Mouse (Mus musculus) cerebellum, postnatal 14 days (tissue): ENCODE results near the gene Timm50.

ENCODE experiments used
- DNase-seq, 2 experiments: peaks; one replicate each; pipeline ENCODE4 v3.0.0; 2021; ENCODE audit warnings: mixed read lengths in 2 of 2

Gene Timm50

GRCm38 (mm10) chr7:28321974-28322720 is 10.3 kb upstream of the Timm50 start:
- no peak for DNase-seq

- DNase-seq: no peak
Observed at GRCm38 (mm10) chr7:28318714-28319113, 6.8 kb upstream of the Timm50 start.

GRCm38 (mm10) chr7:28318036-28318435 is 6.2 kb upstream of the Timm50 start:
- DNase-seq: no peak

GRCm38 (mm10) chr7:28311151-28311925 is 534 bp downstream of the Timm50 start:
- DNase-seq: peak in 1 of 2 experiments; percentile 63

GRCm38 (mm10) chr7:28309737-28310136 is 2.1 kb downstream of the Timm50 start:
- DNase-seq: peak; percentile 55 to 56

GRCm38 (mm10) chr7:28306216-28306615 is 5.7 kb downstream of the Timm50 start:
- no peak for DNase-seq

- DNase-seq: peak; percentile 80 to 82
Observed at GRCm38 (mm10) chr7:28305641-28306040, 6.2 kb downstream of the Timm50 start.

GRCm38 (mm10) chr7:28301616-28302433 is 10.0 kb downstream of the Timm50 start, which contains the start of gene Dll3:
Dll3 (minus strand) TSS chr7:28302238.
- peak; percentile 63 to 71 for DNase-seq

- peak; percentile 72 to 80 for DNase-seq
Observed at GRCm38 (mm10) chr7:28298837-28299625, 12.8 kb downstream of the Timm50 start.

- peak; percentile 84 to 85 for DNase-seq
Observed at GRCm38 (mm10) chr7:28294481-28294880, 17.4 kb downstream of the Timm50 start.

- peak; percentile 76 to 80 for DNase-seq
Observed at GRCm38 (mm10) chr7:28290638-28291590, 21.0 kb downstream of the Timm50 start, which contains the start of gene Selenov. Selenov (minus strand) TSS chr7:28291186.

- DNase-seq: peak; percentile 41 to 64
Observed at GRCm38 (mm10) chr7:28290165-28290564, 21.7 kb downstream of the Timm50 start.

GRCm38 (mm10) chr7:28280630-28281029 is 31.2 kb downstream of the Timm50 start:
- DNase-seq: no peak

GRCm38 (mm10) chr7:28278279-28278652 is 33.6 kb downstream of the Timm50 start:
- peak in 1 of 2 experiments; percentile 51 for DNase-seq

GRCm38 (mm10) chr7:28277615-28278278 is 34.1 kb downstream of the Timm50 start, which contains the start of gene Eid2b:
Eid2b (plus strand) TSS chr7:28277739.
- DNase-seq: peak; percentile 99

GRCm38 (mm10) chr7:28277237-28277614 is 34.6 kb downstream of the Timm50 start:
- DNase-seq: no peak

- DNase-seq: peak in 1 of 2 experiments; percentile 37
Observed at GRCm38 (mm10) chr7:28271761-28272160, 40.1 kb downstream of the Timm50 start.

GRCm38 (mm10) chr7:28269355-28269754 is 42.5 kb downstream of the Timm50 start:
- DNase-seq: peak in 1 of 2 experiments; percentile 39

GRCm38 (mm10) chr7:28268576-28268975 is 43.3 kb downstream of the Timm50 start:
- no peak for DNase-seq

- peak; percentile 75 to 76 for DNase-seq
Observed at GRCm38 (mm10) chr7:28268042-28268531, 43.8 kb downstream of the Timm50 start.
